Mouse (Mus musculus) T-helper 1 cell (primary cell): ENCODE results near the gene Gzmf.
"Not testable (repeated sequence)": the region's sequence is repeated elsewhere in the genome, so short reads cannot be mapped to it uniquely, and the experiment has no call there.

Experiments
- in situ Hi-C: fragments of 300-600 bp; cut with MboI, MseI; formaldehyde crosslinking; loops from one replicate; pipeline ENCODE4 v1.15.1; 2025; ENCODE audit warnings: high pct_unique_total_duplicates

Gzmf gene

DNA sequence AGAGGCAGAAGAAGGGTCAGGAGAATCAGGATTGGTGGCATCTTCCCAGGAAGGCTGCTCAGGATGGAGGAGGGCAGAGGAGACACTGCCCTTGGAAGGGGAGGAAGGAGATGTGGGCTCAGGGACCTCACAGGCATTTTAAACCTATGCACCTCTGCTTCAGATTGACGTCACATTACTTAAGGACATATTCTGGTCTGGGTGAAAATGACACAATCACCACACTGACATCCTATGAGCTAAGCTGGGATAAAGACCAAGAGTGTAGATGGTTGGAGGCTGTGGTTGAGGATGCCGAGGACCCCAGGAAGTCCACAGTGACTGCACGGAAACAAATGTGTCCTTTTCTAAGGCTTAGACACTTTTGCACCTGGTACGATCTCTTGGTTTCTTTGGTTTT, at the start of gene Gzmf:
Gene Gzmf (minus strand): TSS at position 101 of the 400 bp plus-strand sequence.
- in situ Hi-C loops: no loop called here

DNA sequence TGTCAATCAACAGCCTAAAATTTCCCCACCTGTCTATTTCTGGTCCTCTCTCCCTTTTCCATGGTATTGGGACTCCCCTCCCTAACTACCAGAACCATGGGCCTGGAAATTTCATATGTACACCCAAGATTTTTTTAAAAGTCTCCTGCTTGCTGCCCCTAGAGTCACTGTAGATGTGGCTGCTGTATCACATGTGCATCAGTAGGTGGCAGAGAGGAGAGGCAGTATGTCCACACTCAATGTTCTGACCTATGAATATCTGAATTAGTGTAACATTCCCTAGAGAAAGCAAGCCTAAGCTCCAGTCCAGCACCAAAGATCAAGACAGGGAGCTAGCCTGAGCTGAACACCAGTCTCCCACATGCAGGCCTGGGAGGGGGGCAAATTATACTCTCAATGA, 29.2 kb upstream of the Gzmf start:
- in situ Hi-C loops: no loop called here

DNA sequence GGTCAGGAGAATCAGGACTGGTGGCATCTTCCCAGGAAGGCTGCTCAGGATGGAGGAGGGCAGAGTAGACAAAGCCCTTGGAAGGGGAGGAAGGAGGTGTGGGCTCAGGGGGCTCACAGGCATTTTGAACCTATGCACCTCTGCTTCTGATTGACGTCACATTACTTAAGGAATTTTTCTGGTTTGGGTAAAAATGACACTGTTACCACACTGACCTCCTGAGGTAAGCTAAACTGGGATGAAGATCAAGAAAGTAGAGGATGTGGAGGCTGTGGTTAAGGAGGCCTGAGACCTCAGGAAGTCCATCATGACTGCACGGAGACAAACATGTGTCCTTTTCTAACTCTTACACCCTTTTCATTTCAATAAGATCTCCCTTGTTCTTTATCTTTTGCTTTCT, 23.3 kb upstream of the Gzmf start, which contains the start of gene Gzmc:
Gene Gzmc (minus strand): TSS at position 101 of the 400 bp plus-strand sequence.
- in situ Hi-C loops: no loop called here

DNA sequence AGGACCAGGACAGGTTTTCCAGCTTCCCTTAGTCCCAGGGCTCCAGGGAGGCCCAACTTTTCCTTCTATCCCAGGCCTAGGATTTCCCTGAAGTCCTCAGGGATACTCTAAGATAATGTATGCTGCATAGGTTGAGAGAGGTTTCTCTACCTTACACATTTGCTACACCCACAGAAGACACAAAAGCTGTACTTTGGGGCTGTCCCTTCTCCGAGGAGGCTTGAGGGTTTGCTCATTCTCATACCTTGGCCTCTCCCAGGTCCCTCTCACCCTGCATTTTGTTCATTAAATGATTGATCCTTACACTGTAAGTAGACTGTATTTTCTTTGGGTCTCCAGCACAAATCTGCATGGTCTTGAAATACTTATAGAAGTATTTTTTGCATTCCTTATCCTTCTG, 5.6 kb downstream of the Gzmf start:
- in situ Hi-C loops: loop anchor here (5.0 kb wide), 1 partner anchor 102 kb away; no protein-coding TSS in a partner anchor

DNA sequence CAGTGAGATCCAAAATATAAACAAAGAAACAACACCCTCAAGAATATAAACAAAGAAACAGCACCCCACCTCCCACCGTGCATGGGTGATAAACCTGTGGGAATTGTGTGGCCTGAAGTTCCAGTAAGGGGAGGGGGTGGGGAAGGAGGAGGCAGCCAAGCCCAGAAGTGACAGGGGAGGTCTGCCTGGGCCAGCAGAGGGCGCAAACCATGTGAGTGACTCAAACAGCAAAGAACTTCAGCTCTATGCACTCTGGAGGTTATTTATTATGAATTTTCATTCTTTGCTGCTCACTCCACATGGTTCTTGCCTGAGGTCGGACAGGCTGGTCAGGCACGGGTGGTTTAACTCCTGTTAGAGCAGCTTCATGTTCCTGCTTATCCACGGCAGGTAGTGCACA, 6.2 kb downstream of the Gzmf start:
- in situ Hi-C loops: loop anchor here (5.0 kb wide), 1 partner anchor 102 kb away; no protein-coding TSS in a partner anchor

DNA sequence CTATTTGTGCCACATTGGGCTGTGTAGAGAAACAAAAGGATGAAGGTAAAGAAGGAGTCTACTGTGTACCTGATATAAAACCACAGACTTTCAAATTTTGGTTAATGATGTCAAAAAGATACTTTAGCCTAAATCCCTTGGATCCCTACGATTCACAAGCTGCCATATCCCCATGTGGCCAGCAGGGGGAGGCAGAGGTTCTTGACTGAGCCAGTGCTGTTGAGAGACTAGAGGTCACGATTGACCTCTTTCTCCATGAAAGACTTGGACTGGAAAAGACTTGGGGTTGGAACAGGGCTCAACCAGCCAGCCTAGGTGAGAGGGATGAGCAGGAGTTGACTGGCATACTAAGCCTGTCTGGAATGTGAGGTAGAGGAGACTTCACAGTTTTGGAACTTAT, 7.2 kb downstream of the Gzmf start:
- in situ Hi-C loops: no loop called here

DNA sequence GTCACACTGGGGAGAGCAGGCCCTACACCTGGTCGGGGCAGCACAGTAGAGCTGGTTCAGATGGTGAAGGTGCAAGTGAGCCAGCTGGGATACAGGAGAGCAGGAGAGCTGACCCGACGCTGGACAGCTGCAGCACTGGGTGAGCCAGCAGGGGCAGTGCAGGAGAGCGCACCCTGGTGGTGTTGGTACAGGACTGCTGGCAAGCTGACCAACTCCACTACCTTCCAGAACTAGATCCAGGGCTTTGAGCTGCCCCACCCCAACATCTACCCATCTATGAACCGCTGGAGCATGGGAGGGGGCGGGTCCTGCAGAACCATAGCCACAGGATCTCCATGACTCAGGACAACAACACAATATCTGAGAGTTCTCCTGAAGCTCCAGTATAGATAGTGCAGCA, 24.3 kb downstream of the Gzmf start:
- in situ Hi-C loops: no loop called here

DNA sequence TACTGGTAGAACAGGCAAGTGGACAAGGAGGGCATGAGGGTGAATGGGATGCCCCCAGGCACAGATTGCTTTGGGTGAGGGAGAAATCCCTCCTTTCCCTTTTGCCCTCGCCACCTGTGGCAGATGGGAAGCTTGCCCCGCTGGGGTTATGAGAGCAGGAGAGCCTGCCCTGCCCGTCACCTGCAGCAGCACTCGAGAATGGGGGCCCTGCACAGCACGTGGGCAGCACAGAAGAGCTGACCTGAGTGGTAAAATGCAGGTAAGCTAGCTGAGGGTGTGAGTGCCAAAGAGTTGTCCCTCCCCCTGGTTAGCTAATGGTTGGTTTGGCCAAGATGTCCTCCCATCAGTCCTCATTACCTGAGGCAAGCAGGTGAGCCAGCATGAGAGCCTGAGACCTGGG, 24.7 kb downstream of the Gzmf start:
- in situ Hi-C loops: no loop called here

DNA sequence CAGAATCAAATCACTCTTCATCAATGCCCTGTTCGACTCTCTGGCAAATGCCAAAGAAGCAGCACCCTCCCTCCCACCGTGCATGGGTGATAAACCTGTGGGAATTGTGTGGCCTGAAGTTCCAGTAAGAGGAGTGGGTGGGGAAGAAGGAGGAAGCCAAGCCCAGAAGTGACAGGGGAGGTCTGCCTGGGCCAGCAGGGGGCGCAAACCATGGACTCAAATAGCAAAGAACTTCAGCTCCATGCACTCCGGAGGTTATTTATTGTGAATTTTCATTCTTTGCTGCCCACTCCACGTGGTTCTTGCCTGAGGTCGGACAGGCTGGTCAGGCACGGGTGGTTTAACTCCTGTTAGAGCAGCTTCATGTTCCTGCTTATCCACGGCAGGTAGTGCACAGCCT, 33.6 kb downstream of the Gzmf start:
- in situ Hi-C loops: not testable (repeated sequence)

DNA sequence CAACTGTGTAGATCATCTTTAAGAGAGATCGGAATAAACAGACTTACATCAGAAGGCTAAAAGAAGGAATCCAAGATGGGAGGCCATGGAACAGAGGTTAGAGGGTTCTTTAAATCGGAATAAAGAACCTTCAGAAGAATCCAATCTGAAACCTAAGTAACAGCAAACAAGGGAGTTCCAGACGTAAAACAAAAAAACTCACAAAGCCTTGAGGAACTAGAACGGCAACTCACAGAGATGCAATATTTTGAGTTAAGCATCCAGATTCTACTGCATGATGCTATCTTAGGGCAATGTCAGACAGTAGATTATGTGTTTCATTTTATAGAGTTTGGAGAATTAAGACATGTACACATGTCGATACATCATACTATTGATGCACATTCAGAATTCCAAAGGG, 36.7 kb downstream of the Gzmf start, which contains the start of gene Gzmn:
Gene Gzmn (minus strand): TSS at position 101 of the 400 bp plus-strand sequence.
- in situ Hi-C loops: no loop called here

DNA sequence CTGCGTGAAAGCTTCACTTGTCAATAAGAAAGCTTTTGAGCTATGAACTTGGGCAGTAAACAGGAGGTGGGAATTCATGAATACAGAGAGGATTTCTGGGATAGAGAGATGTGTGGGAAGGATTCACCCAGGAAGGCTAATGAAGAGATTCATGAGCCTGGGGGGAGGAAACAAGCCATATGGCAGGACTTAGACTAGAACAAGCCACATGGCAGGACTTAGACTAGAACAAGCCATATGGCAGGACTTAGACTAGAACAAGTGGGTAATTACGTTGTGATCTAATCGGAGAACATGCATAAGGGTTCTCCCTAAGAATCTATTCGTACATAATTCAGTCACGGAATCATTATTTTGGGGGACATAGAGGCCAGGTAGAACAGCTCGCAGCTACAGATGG, 37.8 kb downstream of the Gzmf start:
- in situ Hi-C loops: no loop called here

DNA sequence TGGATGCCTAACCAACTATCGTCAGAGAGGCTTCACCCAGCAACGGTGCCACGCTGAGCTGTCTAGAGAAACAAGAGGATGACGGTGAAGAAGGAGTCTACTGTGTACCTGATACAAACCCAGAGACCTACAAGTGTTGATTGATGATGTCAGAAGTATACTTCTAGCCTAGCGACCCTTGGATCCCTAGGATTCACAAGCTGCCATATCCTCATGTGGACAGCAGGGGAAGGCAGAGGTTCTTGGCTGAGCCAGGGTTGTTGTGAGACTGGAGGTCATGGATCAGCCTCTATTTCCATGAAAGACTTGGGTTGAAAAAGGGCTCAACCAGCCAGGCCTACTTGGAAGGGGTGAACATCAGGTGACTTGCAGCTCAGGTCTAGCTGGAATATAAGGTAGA, 38.5 kb downstream of the Gzmf start:
- in situ Hi-C loops: no loop called here

DNA sequence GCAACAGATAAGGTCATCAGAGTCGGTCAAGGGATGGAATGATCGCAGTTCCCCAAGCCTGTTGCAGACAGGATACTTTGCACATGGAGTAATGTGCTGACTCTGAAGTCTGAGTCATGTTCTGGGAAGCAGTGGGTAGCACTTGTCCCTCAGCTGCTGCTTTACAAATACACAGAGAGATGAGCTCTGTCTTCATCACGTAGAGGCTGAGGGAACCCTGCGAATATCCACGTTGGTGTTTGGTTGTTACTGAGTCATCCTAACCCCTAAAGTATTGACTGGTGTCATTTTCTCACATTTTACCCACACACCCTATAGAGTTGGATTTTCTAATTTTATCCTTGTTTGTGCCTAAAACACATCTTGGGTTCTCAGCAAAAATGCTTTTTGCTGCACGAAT, 43.2 kb downstream of the Gzmf start:
- in situ Hi-C loops: no loop called here

DNA sequence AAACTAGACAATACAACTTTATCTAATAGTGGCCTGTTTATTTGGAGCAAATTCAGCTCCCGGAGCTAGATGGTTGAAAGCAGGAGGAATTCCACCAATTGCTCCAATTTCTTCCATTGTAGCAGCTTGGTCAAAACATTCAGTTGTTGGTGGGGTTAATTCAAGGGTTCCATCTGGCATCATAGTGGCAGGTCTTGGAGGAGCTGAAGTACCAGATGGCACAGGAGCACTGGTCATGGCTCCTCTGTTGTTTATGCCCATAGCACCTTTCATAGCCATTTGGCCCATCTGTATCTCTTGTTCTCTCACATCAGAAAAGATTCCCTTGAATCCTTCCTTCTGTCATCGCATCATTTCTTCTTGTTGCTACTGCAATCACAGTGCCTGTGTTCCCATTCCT, 49.1 kb downstream of the Gzmf start:
- in situ Hi-C loops: no loop called here

DNA sequence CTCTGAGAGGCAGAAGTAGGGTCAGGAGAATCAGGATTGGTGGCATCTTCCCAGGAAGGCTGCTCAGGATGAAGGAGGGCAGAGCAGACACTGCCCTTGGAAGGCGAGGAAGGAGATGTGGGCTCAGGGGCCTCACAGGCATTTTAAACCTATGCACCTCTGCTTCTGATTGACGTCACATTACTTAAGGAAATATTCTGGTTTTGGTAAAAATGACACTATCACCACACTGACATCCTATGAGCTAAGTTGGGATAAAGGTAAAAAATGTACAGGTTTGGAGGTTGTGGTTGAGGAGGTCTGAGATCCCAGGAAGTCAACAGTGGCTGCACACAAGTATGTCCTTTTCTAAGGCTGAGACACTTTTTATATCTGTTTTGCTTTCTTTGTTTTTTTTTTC, 51.7 kb downstream of the Gzmf start, which contains the start of gene Gzmg:
Gene Gzmg (minus strand): TSS at position 101 of the 400 bp plus-strand sequence.
- in situ Hi-C loops: not testable (repeated sequence)

DNA sequence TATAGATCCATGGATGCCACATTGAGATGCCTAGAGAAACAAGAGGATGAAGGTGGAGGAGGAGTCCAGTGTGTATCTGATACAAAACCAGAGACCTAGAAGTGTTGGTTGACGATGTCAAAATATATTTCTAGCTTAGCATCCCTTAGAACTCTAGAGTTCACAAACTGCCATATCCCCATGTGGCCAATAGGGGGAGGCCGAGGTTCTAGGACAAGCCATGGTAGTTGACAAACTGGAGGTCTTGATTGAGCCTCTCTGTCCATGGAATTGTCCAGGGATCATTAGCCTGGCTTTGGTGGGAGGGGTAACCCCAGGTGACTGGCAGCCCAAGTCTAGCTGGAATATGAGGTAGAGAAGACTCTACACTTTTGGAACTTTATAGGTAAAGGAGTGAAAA, 55.9 kb downstream of the Gzmf start:
- in situ Hi-C loops: no loop called here
